Mouse (Mus musculus): ENCODE data around the gene Zfp326. TPM values are rescaled to one million over a fixed set of nuclear protein-coding genes. Genes with fewer than 3 reads are reported as not detected.

Gene Zfp326
- total RNA-seq, 2 experiments from 2014 or later: 8.1 to 11.4 TPM

DNA sequence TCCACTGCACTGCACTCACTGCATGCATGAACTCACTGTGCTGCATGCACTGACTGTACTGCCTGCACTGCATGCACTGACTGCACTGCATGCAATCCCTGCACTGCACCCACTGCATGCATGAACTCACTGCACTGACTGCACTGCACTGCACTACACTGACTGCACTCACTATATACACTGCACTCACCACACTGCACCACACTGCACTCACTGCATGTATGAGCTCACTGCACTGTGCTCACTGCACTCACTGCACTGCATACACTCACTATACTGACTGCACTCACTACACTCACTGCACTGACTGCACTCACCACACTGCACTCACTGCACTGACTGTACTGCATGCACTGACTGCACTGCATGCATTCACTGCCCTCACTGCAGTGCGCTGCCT, 56.0 kb downstream of the Zfp326 start:
- DNase-seq (ENCODE audit: low spot score): no peak

DNA sequence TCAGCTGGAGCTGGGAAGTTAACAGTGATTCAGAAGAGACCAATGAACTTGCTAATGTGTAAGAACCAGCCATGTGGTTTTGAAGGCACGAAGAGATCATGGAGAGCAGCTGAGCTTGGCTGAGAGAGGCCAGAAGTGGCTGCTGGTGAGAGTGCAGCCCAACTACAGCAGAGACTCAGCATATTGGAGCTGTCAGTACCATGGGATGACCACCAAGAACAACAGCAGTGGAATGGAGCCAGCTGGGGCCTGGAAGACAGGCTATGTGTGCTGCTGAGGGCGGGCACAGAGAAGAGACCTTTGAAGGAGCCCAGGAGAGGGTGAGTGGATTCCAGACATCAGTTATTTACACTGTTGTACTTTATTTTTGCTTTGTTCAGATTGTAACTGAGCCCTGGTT, 65.6 kb downstream of the Zfp326 start:
- DNase-seq (ENCODE audit: low spot score): no peak

Other genes with a start within 250 kb of the Zfp326 start
- 1 to 10 TPM; 3.3 to 5.0 TPM for gene Lrrc8d, start 176.6 kb upstream of the Zfp326 start, total RNA-seq (2021)